Mouse (Mus musculus): Measurements from ENCODE around the gene Myh10.

DNA sequence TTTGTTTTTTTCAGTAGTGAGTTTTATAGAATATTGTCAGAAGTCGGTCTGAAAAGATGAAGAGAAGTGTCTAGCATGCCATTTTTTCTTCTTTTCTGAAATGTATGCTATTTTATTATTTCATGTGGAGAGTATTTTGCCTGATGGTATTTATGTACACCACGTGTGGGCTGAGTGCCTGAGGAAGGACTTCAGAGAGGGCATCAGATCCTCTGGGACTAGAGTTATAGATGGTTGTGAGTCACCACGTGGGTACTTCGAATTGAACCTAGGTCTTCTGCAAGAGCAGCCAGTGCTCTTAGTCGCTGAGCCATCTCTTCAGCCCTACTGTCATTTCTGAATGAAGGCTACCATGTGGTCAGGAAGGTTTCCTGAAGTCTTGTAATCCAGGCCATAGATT is 28.4 kb downstream of the Myh10 start:
- TF ChIP-seq CTCF (IDR thresholded peaks at IDR 0.05; ENCODE audit: borderline replicate concordance, control insufficient read depth, extremely low read depth, insufficient read depth, low read length, poor library complexity), result no peak
- TF ChIP-seq POLR2A (IDR thresholded peaks at IDR 0.05; ENCODE audit: control insufficient read depth, extremely low read depth, insufficient read depth, low read length, poor library complexity), result no peak

All from thymus, adult 2 months (tissue).